Mouse (Mus musculus) E14TG2a.4 (cell line): ENCODE results near the gene H2-Ke6.

Experiments
- CTCF ChIP-seq: conservative IDR thresholded peaks from 2 replicates; pipeline ENCODE4 v1.5.1; 2014; ENCODE audit warnings: low read length
- NANOG ChIP-seq: IDR thresholded peaks from 2 replicates; pipeline ENCODE4 v1.6.1; 2014; ENCODE audit warnings: borderline replicate concordance, low read length, mixed read lengths

DNA sequence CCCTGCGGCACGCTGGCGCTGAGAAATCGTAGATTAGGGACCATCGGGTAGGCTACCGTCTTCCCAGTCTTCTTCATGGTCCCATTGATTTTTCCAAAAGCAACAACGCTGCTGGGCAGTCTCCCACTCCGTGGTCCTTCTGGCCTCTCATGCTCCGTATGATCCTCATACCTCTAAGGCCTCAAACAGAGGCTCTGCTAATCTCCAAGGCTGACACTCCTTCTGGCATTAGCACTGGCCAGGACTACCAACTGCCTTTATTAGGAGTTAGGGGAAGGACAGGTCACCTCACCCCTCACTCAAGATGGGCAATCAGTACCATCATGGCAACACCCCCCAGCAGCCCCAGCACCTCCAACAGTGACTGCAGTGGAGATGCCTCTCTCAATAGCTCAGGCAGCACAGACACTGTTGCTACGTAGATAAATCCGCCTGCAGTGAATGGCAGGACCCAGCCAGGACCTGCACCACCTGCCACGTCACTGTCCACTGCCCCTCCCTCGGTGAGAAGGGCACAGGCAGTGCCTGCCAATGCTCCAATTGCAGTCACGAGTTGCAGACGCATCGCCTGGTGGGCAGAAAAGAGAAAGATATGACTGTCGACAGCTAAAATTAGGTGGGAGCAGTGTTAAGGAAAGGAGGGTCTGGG is 765 bp upstream of the H2-Ke6 start:
- TF ChIP-seq CTCF, result no peak
- no peak for TF ChIP-seq NANOG
